Mouse (Mus musculus): ENCODE measurements at regions not wholly inside any gene's neighbourhood (a gene's known extent, or its start where the extent isn't known, plus 50 kb on each side); places are given as distances from the start of the nearest gene placed in this dataset.

DNA sequence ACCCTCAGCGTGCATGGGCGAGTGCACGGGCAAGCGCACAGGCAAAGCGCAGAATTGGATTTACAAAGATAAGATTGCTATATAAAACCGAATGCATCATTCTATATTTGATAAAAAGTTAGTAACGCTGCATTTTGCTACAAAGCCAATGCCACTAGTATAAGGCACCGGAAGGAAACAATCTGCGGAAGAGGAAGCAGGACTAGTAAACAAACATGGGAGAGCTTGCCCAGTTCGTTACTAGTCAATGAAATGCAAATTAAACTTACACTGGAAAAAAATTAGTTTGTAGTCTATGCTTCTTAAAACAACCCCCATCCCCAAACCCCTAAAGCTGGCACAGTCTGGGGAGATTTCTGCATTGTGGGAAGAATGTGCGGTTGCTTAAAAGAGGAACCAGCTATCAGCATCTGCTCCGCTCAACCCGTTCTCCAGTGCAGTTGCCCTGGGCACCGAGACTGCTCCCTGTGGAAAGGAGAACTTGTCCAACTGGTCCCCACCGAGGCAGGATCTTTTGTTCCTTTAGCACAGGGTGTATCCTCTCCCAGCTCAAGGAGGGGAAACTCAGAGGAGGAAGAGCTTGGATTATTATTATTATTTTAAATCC lies 389.6 kb upstream of the Adgrl2 start:
- no peak for TF ChIP-seq CTCF (IDR thresholded peaks at IDR 0.05; ENCODE audit: borderline replicate concordance, control insufficient read depth, extremely low read depth, insufficient read depth, low read length, poor library complexity)
- no peak for TF ChIP-seq POLR2A (IDR thresholded peaks at IDR 0.05; ENCODE audit: control insufficient read depth, extremely low read depth, insufficient read depth, low read length, poor library complexity)

Data from thymus, adult 2 months (tissue).